Mouse (Mus musculus) kidney, postnatal 0 days (tissue): Measurements from ENCODE around the gene Mttp. TPM values are rescaled to one million over a fixed set of nuclear protein-coding genes. Genes with fewer than 3 reads are reported as not detected.
A peak's percentile ranks its signal among the peaks of the same experiment; 100 is the strongest.

ENCODE experiments used
- ATAC-seq: fragments of 200-750 bp; cut with Nextera tagmentation; replicated peaks from 2 replicates; pipeline ENCODE4 v1.8.0; 2017; ENCODE audit warnings: low read depth, moderate number of reproducible peaks, moderate TSS enrichment, moderate library complexity; ENCODE audit not compliant: low FRiP score
- DNase-seq: peaks from one replicate; pipeline ENCODE4 v3.0.0-alpha.2; 2016; ENCODE audit warnings: low spot score
- H3K27ac ChIP-seq: fragments of 300-500 bp; sonication (generic); 2 replicates; pipeline ENCODE4 v1.5.1; 2014; ENCODE audit warnings: mild to moderate bottlenecking
- H3K27me3 ChIP-seq: fragments of 300-500 bp; sonication (generic); 2 replicates; pipeline ENCODE4 v1.6.1; 2014; ENCODE audit warnings: low read length, mixed read lengths; ENCODE audit not compliant: insufficient read depth
- H3K36me3 ChIP-seq: fragments of 300-500 bp; sonication (generic); 2 replicates; pipeline ENCODE4 v1.6.1; 2014; ENCODE audit warnings: low read length, mixed read lengths; ENCODE audit not compliant: insufficient read depth
- H3K4me1 ChIP-seq: fragments of 300-500 bp; sonication (generic); replicated peaks from 2 replicates; pipeline ENCODE4 v1.6.1; 2014; ENCODE audit warnings: antibody characterized with exemption, low read length, mixed read lengths; ENCODE audit not compliant: insufficient read depth
- H3K4me2 ChIP-seq: fragments of 300-500 bp; sonication (generic); 2 replicates; pipeline ENCODE4 v1.6.1; 2014; ENCODE audit warnings: mild to moderate bottlenecking, low read length, moderate library complexity, mixed read lengths
- H3K4me3 ChIP-seq: fragments of 300-500 bp; sonication (generic); replicated peaks from 2 replicates; pipeline ENCODE4 v1.5.1; 2014; ENCODE audit warnings: low read depth, low read length
- H3K9ac ChIP-seq: fragments of 300-500 bp; sonication (generic); 2 replicates; pipeline ENCODE4 v1.6.1; 2014; ENCODE audit warnings: low read depth, low read length
- H3K9me3 ChIP-seq: fragments of 300-500 bp; sonication (generic); replicated peaks from 2 replicates; pipeline ENCODE4 v1.6.1; 2016; ENCODE audit warnings: low read length, inconsistent platforms, mixed read lengths
- CTCF ChIP-seq: IDR thresholded peaks from 2 replicates; pipeline ENCODE4 v1.5.1; 2016; ENCODE audit warnings: antibody characterized with exemption, low read depth, mild to moderate bottlenecking, moderate library complexity
- WGBS: fragments of 180-500 bp; shearing (Covaris S2); extraction: QIAGEN DNeasy Blood & Tissue Kit; methylation state at CpG from one replicate; pipeline ENCODE4 v1.1.7; 2014; 5-methylcytosine and 5-hydroxymethylcytosine counted together
- polyA plus RNA-seq: library from polyadenylated mRNA; unstranded; fragments of >200 nt; fragmentation: Nextera tagmentation; extraction: Ambion mirVana; gene quantifications from 2 replicates; pipeline ENCODE4 v1.2.1, GENCODE M21; 2015

Gene Mttp
- polyA plus RNA-seq, 1 experiment from 2014 or later: 6.9 TPM

DNA sequence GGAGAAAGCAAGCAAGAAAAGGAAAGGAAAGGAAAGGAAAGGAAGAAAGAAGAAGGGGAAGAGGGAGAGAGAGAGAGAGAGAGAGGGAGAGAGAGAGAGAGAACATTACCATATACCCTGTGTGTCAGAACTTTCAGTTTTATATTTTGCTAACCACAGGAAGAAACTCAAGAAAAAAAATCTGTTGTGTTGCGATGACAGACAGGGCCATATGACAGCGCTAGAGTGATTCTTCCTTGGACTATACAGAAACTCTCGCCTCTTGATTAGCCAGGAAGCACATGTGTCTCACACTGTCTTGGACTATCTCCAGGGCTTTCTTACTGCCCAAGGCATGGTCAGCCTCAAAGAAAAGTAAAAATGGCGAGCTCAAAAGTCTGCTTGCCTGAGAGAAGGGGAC is 82.1 kb downstream of the Mttp start:
- H3K27ac ChIP-seq: no peak overlapping the region
- TF ChIP-seq CTCF: no peak

DNA sequence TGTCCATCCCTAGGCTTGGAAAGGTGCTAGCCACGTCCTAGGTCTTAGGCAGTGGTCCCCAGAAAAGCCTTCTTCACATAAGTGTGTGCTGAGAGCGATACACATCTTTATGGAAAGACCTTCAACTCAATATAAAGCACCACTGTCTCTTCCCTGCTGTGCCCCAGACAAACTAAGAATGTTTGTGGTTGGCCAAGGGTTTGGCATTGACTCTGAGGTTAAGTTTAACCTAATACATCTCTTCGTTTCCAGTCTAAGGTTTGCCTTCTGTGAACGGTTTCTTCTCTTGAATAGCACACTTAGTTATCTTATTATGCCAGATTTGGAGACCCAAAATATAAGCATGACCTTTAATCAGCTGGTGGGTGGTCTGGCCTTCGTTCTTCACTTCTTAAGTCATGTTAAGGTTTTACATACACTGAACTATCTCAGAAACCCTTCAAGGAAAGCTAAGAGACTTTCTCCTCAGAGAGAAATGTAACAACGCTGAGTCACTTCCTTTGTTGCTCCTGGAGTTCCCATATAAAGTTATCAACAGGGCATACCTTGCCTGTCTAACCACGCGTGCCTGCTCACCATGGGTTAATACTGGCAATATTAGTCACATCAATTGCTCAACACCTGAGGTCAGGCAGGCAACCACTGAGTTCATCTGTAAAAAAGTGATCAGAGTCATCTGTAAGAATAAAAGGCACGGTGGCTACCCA is 83.4 kb downstream of the Mttp start:
- Histone ChIP-seq H3K4me2 (no peak overlapping the region), H3K36me3 (no peaks in the 10 kb centered on the region), H3K27me3 (no peaks in the 10 kb centered on the region), H3K9ac (no peak overlapping the region), H3K9me3 (no peaks in the 10 kb centered on the region), H3K4me1 (peaks cover 18% of the 10 kb centered on the region), H3K4me3 (no peak overlapping the region), H3K27ac (no peak overlapping the region)
- DNase-seq: no peak
- ATAC-seq: no peak
- TF ChIP-seq CTCF: no peak
- whole genome bisulfite sequencing: 87% methylated on average over 9 of the region's 9 CpGs

More for the DNA sequence above, 82.1 kb downstream of the Mttp start:
- Histone ChIP-seq H3K27me3 (no peaks in the 10 kb centered on the region), H3K9me3 (no peaks in the 10 kb centered on the region), H3K36me3 (no peaks in the 10 kb centered on the region), H3K9ac (no peak overlapping the region), H3K4me3 (no peak overlapping the region), H3K4me1 (peaks cover 22% of the 10 kb centered on the region), H3K4me2 (no peak overlapping the region)
- ATAC-seq: no peak
- 76% methylated on average over 4 of the region's 4 CpGs for WGBS
- no peak for DNase-seq

DNA sequence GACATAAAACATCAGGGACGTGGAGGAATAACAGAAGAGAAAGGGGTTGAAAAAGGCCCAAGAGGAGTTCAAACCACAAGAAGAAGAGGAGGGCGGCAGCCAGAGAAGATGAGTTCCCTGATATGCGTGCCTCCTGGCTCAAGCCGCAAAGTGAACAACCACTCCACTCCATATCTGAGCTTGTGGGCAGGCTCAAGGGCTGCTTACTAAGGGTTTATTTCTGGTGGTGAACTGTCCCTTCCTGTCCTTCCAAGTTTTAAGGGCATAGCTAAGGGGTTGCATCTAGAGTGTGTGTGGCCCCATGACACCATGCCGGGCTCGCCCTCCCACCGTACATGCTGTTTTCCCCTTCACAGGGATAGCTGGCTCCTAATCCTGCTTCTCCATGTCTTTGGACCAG is 84.3 kb downstream of the Mttp start:
- Histone ChIP-seq H3K9ac (no peak overlapping the region), H3K4me1 (peaks cover 9% of the 10 kb centered on the region), H3K4me3 (no peak overlapping the region), H3K4me2 (no peak overlapping the region), H3K27ac (no peak overlapping the region), H3K9me3 (no peaks in the 10 kb centered on the region), H3K36me3 (no peaks in the 10 kb centered on the region), H3K27me3 (no peaks in the 10 kb centered on the region)
- ATAC-seq (no peak), DNase-seq (no peak)
- 88% methylated on average over 7 of the region's 7 CpGs for WGBS
- TF ChIP-seq CTCF: no peak

DNA sequence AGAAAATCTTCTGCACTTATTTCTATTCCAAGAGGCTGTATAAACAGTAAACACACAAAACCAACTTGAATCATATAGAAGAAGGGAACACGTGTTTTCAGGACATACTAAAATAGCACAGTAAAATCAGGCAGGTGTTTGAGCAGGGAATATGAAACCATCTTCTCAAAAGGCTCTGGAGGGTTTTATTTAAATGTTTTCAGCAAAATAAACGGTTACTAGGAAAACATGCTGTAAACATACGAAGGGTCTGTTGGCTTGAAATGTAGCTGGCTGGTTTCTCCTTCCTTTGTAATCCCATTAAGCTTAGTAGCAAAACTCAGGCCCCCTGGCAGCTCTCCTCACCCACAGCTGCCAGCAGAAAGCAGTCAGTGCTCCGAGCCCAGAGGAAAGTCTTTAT is 86.5 kb downstream of the Mttp start:
- Histone ChIP-seq H3K9ac (no peak overlapping the region), H3K4me1 (no peaks in the 10 kb centered on the region), H3K4me3 (no peak overlapping the region), H3K36me3 (no peaks in the 10 kb centered on the region), H3K27me3 (no peaks in the 10 kb centered on the region), H3K9me3 (no peaks in the 10 kb centered on the region), H3K4me2 (no peak overlapping the region), H3K27ac (no peak overlapping the region)
- no peak for TF ChIP-seq CTCF
- WGBS: 57% methylated on average over 4 of the region's 4 CpGs
- no peak for DNase-seq
- ATAC-seq: no peak

DNA sequence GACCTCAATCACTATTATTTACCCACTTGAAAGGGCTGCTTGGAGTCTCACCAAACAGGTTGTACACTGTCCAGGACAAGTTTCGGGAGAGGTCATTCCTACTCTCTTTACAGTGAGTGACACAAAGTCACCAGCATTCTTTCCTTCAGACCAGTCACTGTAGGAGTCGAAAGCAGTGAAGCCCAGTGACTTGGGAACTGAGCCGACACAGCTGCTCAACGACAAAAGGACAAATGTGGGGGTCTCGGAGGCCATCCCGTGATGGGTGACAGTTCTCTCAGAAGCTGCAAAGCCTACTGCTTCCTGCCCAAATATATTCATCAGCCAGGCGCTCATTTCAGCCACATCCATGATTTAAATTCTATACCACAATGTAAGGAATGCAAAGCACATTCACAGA is 87.8 kb downstream of the Mttp start:
- peak overlapping the region; percentile 2; the same call in 1 of the 2 replicates for H3K27ac ChIP-seq
- H3K4me2 ChIP-seq: no peak overlapping the region
- peak; percentile 51 for DNase-seq
- 48% methylated on average over 7 of the region's 7 CpGs for WGBS
- H3K27me3 ChIP-seq: no peaks in the 10 kb centered on the region
- H3K9ac ChIP-seq: no peak overlapping the region
- no peaks in the 10 kb centered on the region for H3K9me3 ChIP-seq
- no peaks in the 10 kb centered on the region for H3K4me1 ChIP-seq
- H3K36me3 ChIP-seq: no peaks in the 10 kb centered on the region
- no peak for TF ChIP-seq CTCF
- no peak for ATAC-seq
- H3K4me3 ChIP-seq: no peak overlapping the region

DNA sequence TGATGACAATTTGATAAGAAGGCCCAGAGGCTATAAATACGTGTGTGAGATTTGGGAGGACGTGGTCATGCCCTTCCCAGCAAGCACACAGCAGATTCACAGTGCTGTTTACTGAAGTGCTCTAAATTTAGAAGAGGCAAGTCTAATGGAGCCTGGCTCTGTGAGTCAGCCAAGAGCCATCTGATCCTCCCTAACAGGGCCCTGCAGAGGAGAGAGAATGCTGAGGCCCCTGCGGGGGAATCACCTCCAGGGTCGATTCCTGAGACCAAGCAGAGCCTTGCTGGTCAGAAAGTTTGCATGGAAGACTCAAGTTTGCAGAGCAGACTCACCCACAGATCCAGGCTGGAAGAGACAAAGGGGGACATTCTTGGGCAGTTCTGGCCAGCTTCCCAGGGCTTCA is 90.8 kb downstream of the Mttp start:
- ATAC-seq: no peak
- H3K27me3 ChIP-seq: no peaks in the 10 kb centered on the region
- no peak overlapping the region for H3K27ac ChIP-seq
- 11% methylated on average over 4 of the region's 4 CpGs for WGBS
- H3K4me3 ChIP-seq: no peak overlapping the region
- H3K4me1 ChIP-seq: no peaks in the 10 kb centered on the region
- no peaks in the 10 kb centered on the region for H3K36me3 ChIP-seq
- no peaks in the 10 kb centered on the region for H3K9me3 ChIP-seq
- DNase-seq: peak; percentile 62
- H3K4me2 ChIP-seq: no peak overlapping the region
- H3K9ac ChIP-seq: no peak overlapping the region
- TF ChIP-seq CTCF: no peak

DNA sequence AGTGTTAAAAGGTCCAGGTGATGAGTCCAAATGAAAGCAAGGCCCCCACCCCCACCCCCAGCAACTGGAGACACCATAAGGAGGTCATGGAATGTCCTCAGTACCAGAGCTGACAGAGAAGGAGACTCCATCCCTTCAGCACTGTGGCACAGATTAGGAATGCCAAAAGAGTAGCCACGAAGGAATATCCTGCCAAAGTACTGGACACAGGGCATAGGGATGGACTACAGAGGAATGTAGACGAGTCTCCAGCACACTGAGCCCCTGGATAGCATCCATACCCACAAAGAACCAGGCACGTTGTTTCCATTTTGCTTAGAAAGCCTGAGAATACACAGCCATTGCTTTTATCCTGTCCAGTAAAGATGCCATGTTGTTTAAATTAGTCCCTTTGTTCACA is 93.3 kb downstream of the Mttp start:
- no peaks in the 10 kb centered on the region for H3K9me3 ChIP-seq
- WGBS: 85% methylated on average over 3 of the region's 3 CpGs
- no peak for ATAC-seq
- no peak for TF ChIP-seq CTCF
- H3K4me3 ChIP-seq: no peak overlapping the region
- H3K27me3 ChIP-seq: no peaks in the 10 kb centered on the region
- no peak overlapping the region for H3K4me2 ChIP-seq
- H3K36me3 ChIP-seq: no peaks in the 10 kb centered on the region
- no peak for DNase-seq
- no peak overlapping the region for H3K27ac ChIP-seq
- H3K4me1 ChIP-seq: no peaks in the 10 kb centered on the region
- no peak overlapping the region for H3K9ac ChIP-seq
